Mouse (Mus musculus): ENCODE measurements at regions not wholly inside any gene's neighbourhood (a gene's known extent, or its start where the extent isn't known, plus 50 kb on each side); places are given as distances from the start of the nearest gene placed in this dataset.

- Histone ChIP-seq H3K27me3 (ENCODE audit: control insufficient read depth, insufficient read depth, low read length) (no peaks in the 10 kb centered on the region), H3K27ac (ENCODE audit: control insufficient read depth, insufficient read depth, low read depth, low read length) (no peak overlapping the region), H3K36me3 (ENCODE audit: control insufficient read depth, insufficient read depth, low read length) (no peaks in the 10 kb centered on the region), H3K4me3 (ENCODE audit: control insufficient read depth, low read depth, low read length) (no peak overlapping the region), H3K4me1 (ENCODE audit: control insufficient read depth, insufficient read depth, low read length) (no peaks in the 10 kb centered on the region; the same call in 1 of the 2 replicates)
- TF ChIP-seq POLR2A (IDR thresholded peaks at IDR 0.05; ENCODE audit: control insufficient read depth, low read depth, low read length) (no peak), CTCF (IDR thresholded peaks at IDR 0.05; ENCODE audit: control insufficient read depth, insufficient read depth, insufficient replicate concordance, low read depth, low read length) (no peak)
Observed at GRCm38 (mm10) chr7:69991982-69992381, 374.6 kb downstream of the Nr2f2 start.

GRCm38 (mm10) chr7:69988704-69989103, 377.8 kb downstream of the Nr2f2 start:
- Histone ChIP-seq H3K36me3 (ENCODE audit: control insufficient read depth, insufficient read depth, low read length) (no peaks in the 10 kb centered on the region), H3K27ac (ENCODE audit: control insufficient read depth, insufficient read depth, low read depth, low read length) (no peak overlapping the region), H3K4me3 (ENCODE audit: control insufficient read depth, low read depth, low read length) (no peak overlapping the region), H3K27me3 (ENCODE audit: control insufficient read depth, insufficient read depth, low read length) (no peaks in the 10 kb centered on the region), H3K4me1 (ENCODE audit: control insufficient read depth, insufficient read depth, low read length) (no peaks in the 10 kb centered on the region; the same call in 1 of the 2 replicates)
- TF ChIP-seq POLR2A (IDR thresholded peaks at IDR 0.05; ENCODE audit: control insufficient read depth, low read depth, low read length) (no peak), CTCF (IDR thresholded peaks at IDR 0.05; ENCODE audit: control insufficient read depth, insufficient read depth, insufficient replicate concordance, low read depth, low read length) (no peak)

- no peak for TF ChIP-seq POLR2A (IDR thresholded peaks at IDR 0.05; ENCODE audit: control insufficient read depth, low read depth, low read length)
- no peak for TF ChIP-seq CTCF (IDR thresholded peaks at IDR 0.05; ENCODE audit: control insufficient read depth, insufficient read depth, insufficient replicate concordance, low read depth, low read length)
Observed at GRCm38 (mm10) chr7:69981301-69981700, 385.2 kb downstream of the Nr2f2 start.

GRCm38 (mm10) chr7:69976369-69976768, 390.2 kb downstream of the Nr2f2 start:
- no peak for TF ChIP-seq CTCF (IDR thresholded peaks at IDR 0.05; ENCODE audit: control insufficient read depth, insufficient read depth, insufficient replicate concordance, low read depth, low read length)
- no peak for TF ChIP-seq POLR2A (IDR thresholded peaks at IDR 0.05; ENCODE audit: control insufficient read depth, low read depth, low read length)
- no peaks in the 10 kb centered on the region for H3K36me3 ChIP-seq (ENCODE audit: control insufficient read depth, insufficient read depth, low read length)

More at GRCm38 (mm10) chr7:69981301-69981700, 385.2 kb downstream of the Nr2f2 start:
- Histone ChIP-seq H3K4me3 (ENCODE audit: control insufficient read depth, low read depth, low read length) (no peak overlapping the region), H3K36me3 (ENCODE audit: control insufficient read depth, insufficient read depth, low read length) (no peaks in the 10 kb centered on the region), H3K4me1 (ENCODE audit: control insufficient read depth, insufficient read depth, low read length) (no peaks in the 10 kb centered on the region), H3K27me3 (ENCODE audit: control insufficient read depth, insufficient read depth, low read length) (no peaks in the 10 kb centered on the region), H3K27ac (ENCODE audit: control insufficient read depth, insufficient read depth, low read depth, low read length) (no peak overlapping the region)

GRCm38 (mm10) chr7:69964002-69964401, 402.5 kb downstream of the Nr2f2 start:
- Histone ChIP-seq H3K27ac (ENCODE audit: control insufficient read depth, insufficient read depth, low read depth, low read length) (no peak overlapping the region), H3K4me1 (ENCODE audit: control insufficient read depth, insufficient read depth, low read length) (no peaks in the 10 kb centered on the region), H3K4me3 (ENCODE audit: control insufficient read depth, low read depth, low read length) (no peak overlapping the region), H3K27me3 (ENCODE audit: control insufficient read depth, insufficient read depth, low read length) (no peaks in the 10 kb centered on the region), H3K36me3 (ENCODE audit: control insufficient read depth, insufficient read depth, low read length) (no peaks in the 10 kb centered on the region)
- TF ChIP-seq CTCF (IDR thresholded peaks at IDR 0.05; ENCODE audit: control insufficient read depth, insufficient read depth, insufficient replicate concordance, low read depth, low read length) = no peak
- TF ChIP-seq POLR2A (IDR thresholded peaks at IDR 0.05; ENCODE audit: control insufficient read depth, low read depth, low read length) = no peak

More at GRCm38 (mm10) chr7:69976369-69976768, 390.2 kb downstream of the Nr2f2 start:
- Histone ChIP-seq H3K27me3 (ENCODE audit: control insufficient read depth, insufficient read depth, low read length) (no peaks in the 10 kb centered on the region), H3K27ac (ENCODE audit: control insufficient read depth, insufficient read depth, low read depth, low read length) (no peak overlapping the region), H3K4me1 (ENCODE audit: control insufficient read depth, insufficient read depth, low read length) (no peaks in the 10 kb centered on the region), H3K4me3 (ENCODE audit: control insufficient read depth, low read depth, low read length) (no peak overlapping the region)

DNA sequence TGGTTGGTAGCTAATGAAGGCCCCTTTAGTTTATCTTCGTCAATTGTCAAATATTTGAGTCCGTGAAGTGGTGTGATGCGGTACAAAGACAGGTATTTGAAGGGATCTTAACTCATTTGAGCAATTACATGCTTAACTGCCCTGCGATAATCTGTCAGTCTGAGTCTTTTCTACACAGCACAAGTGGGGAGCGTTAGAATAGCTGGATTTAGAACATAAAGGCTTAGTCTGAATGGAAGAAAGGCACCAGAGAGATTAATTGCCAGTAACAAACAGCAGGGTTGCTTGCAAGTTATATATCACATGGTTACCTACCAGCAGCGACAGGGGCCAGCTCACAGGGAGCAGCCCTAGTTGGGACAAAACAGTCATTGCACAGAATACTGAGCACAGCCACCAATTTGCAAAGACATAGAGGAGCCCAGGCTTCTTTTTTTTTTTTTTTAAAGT, 416.3 kb downstream of the Nr2f2 start:
- no peaks in the 10 kb centered on the region for H3K27me3 ChIP-seq (ENCODE audit: control insufficient read depth, insufficient read depth, low read length)
- H3K4me3 ChIP-seq (ENCODE audit: control insufficient read depth, low read depth, low read length) = no peak overlapping the region
- H3K4me1 ChIP-seq (ENCODE audit: control insufficient read depth, insufficient read depth, low read length) = no peaks in the 10 kb centered on the region
- H3K27ac ChIP-seq (ENCODE audit: control insufficient read depth, insufficient read depth, low read depth, low read length) = no peak overlapping the region
- no peaks in the 10 kb centered on the region; the same call in 1 of the 2 replicates for H3K36me3 ChIP-seq (ENCODE audit: control insufficient read depth, insufficient read depth, low read length)
- TF ChIP-seq CTCF (IDR thresholded peaks at IDR 0.05; ENCODE audit: control insufficient read depth, insufficient read depth, insufficient replicate concordance, low read depth, low read length) (no peak), POLR2A (IDR thresholded peaks at IDR 0.05; ENCODE audit: control insufficient read depth, low read depth, low read length) (no peak)

GRCm38 (mm10) chr7:69949647-69950121, 416.9 kb downstream of the Nr2f2 start:
- TF ChIP-seq CTCF (IDR thresholded peaks at IDR 0.05; ENCODE audit: control insufficient read depth, insufficient read depth, insufficient replicate concordance, low read depth, low read length) (no peak), POLR2A (IDR thresholded peaks at IDR 0.05; ENCODE audit: control insufficient read depth, low read depth, low read length) (no peak)
- H3K27me3 ChIP-seq (ENCODE audit: control insufficient read depth, insufficient read depth, low read length) = no peaks in the 10 kb centered on the region
- no peaks in the 10 kb centered on the region; the same call in 1 of the 2 replicates for H3K36me3 ChIP-seq (ENCODE audit: control insufficient read depth, insufficient read depth, low read length)
- H3K4me3 ChIP-seq (ENCODE audit: control insufficient read depth, low read depth, low read length) = no peak overlapping the region
- H3K4me1 ChIP-seq (ENCODE audit: control insufficient read depth, insufficient read depth, low read length) = no peaks in the 10 kb centered on the region
- no peak overlapping the region for H3K27ac ChIP-seq (ENCODE audit: control insufficient read depth, insufficient read depth, low read depth, low read length)
